In the genomic region with DNA sequence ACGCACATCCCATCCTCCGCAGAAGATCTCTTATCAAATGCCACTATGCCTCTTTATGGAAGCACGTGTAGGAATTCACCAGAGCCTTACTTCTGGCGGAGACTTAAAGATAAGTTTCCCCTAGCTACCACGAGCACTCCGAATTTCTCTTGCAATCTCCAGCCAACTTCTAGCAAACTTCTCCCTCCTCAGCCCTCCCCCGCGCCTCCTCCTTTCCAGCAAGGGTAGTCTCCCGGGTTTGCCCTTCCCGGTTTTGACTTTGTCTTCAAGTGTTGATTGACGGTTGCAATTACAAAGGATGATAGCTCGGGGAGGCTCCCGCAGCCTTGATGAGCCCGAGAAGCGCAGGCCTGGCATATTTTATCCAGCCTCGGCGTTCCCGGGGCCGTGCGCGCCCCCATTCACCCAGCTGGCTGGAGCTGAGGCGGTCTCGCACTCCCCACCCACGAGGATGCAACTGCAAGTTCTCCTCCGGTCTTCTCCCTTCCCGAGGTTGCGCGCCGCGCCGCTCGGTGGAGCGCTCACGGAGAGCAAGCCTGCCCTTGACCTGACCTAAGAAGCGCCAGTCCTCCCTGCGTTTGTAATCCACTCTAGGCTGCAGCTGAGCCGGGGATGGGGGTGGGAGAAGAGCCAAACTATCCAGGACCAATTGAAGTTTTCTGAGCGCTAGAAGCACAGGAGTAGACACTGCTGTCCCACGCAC, we compare ENCODE assay signal across 8 mouse cellular contexts. TPM values are rescaled to one million over a fixed set of nuclear protein-coding genes. Genes with fewer than 3 reads are reported as not detected.
DNase-seq lines count a peak whose midpoint lies in the region; ATAC-seq and TF ChIP-seq lines count a peak whose summit lies in the region.

No protein-coding gene starts in this region.

- DNase-seq in cerebellum, postnatal 10 days = peak; percentile 25 to 32
- DNase-seq in cerebellum, adult 11-12 months = no peak
- DNase-seq in ES-E14 (ENCODE audit: low read depth, low spot score) = peak; percentile 75
- peak; percentile 35 for DNase-seq in kidney, postnatal 10 days
- DNase-seq in neural tube, embryonic 11.5 days (ENCODE audit: low spot score) = peak; percentile 57
- no peak for DNase-seq in layer of hippocampus, postnatal 36 days
- DNase-seq in layer of hippocampus, adult 11-12 months (ENCODE audit: low spot score) = no peak

- peak overlapping the region; percentile 70 to 71 for H3K4me3 ChIP-seq in ES-E14 (ENCODE audit: insufficient read depth in 1 of 2, low read depth in 1 of 2, low read length in 2 of 2, poor library complexity in 1 of 2, severe bottlenecking in 1 of 2)
- H3K4me3 ChIP-seq in forebrain, embryonic 15.5 days = peak overlapping the region; percentile 19
- H3K4me3 ChIP-seq in neural tube, embryonic 11.5 days (ENCODE audit: low read depth, low read length) = peak overlapping the region; percentile 25

- peaks cover 4 to 16% of the 10 kb centered on the region in 2 experiments; a peak in 3 of 4 replicates for H3K4me1 ChIP-seq in ES-E14 (ENCODE audit: control insufficient read depth in 2 of 2, insufficient read depth in 2 of 2, low read length in 2 of 2, poor library complexity in 1 of 2)
- peaks cover 35% of the 10 kb centered on the region for H3K4me1 ChIP-seq in forebrain, embryonic 15.5 days
- peaks cover 18% of the 10 kb centered on the region for H3K4me1 ChIP-seq in neural tube, embryonic 11.5 days (ENCODE audit: control insufficient read depth, insufficient read depth, low read length)

- under 1% methylated on average over 39 of the region's 39 CpGs for WGBS in forebrain, embryonic 15.5 days
- under 1% methylated on average over 39 of the region's 39 CpGs for WGBS in neural tube, embryonic 11.5 days

- no peaks in the 10 kb centered on the region for H3K9me3 ChIP-seq in ES-E14 (ENCODE audit: control insufficient read depth, insufficient read depth, low read depth, low read length)
- no peaks in the 10 kb centered on the region for H3K9me3 ChIP-seq in forebrain, embryonic 15.5 days
- no peaks in the 10 kb centered on the region for H3K9me3 ChIP-seq in neural tube, embryonic 11.5 days (ENCODE audit: control insufficient read depth, low read length)

- peaks cover 8% of the 10 kb centered on the region; the same call in 1 of the 2 replicates for H3K36me3 ChIP-seq in ES-E14 (ENCODE audit: control insufficient read depth, insufficient read depth, low read length, poor library complexity, severe bottlenecking)
- H3K36me3 ChIP-seq in forebrain, embryonic 15.5 days = no peaks in the 10 kb centered on the region
- H3K36me3 ChIP-seq in neural tube, embryonic 11.5 days (ENCODE audit: control insufficient read depth, insufficient read depth, low read length) = no peaks in the 10 kb centered on the region

- in situ Hi-C loops in ES-E14 (cut with MboI; ENCODE audit: low sequenced_read_pairs in 2 of 2, unreplicated experiment in 2 of 2) = no loop called here

- ATAC-seq in forebrain, embryonic 15.5 days (replicated peaks) = no peak
- no peak for ATAC-seq in neural tube, embryonic 11.5 days (ENCODE audit: insufficient read depth, low FRiP score, low TSS enrichment)

- H3K27me3 ChIP-seq in forebrain, embryonic 15.5 days = peaks cover 92% of the 10 kb centered on the region
- peaks cover 78% of the 10 kb centered on the region for H3K27me3 ChIP-seq in neural tube, embryonic 11.5 days (ENCODE audit: control insufficient read depth, insufficient read depth, low read length)

- peak overlapping the region; percentile 85 for H3K27ac ChIP-seq in ES-E14 (ENCODE audit: insufficient read depth, low read depth, low read length, poor library complexity, severe bottlenecking)
- no peak overlapping the region for H3K27ac ChIP-seq in forebrain, embryonic 15.5 days (replicated peaks)
- no peak overlapping the region for H3K27ac ChIP-seq in neural tube, embryonic 11.5 days (ENCODE audit: low read depth, low read length)

- peak overlapping the region; percentile 35 for H3K4me2 ChIP-seq in forebrain, embryonic 15.5 days (replicated peaks)
- H3K4me2 ChIP-seq in neural tube, embryonic 11.5 days (ENCODE audit: low read depth) = peak overlapping the region; percentile 60

- H3K9ac ChIP-seq in ES-E14 (ENCODE audit: insufficient read depth, low read depth, low read length, poor library complexity, severe bottlenecking) = peak overlapping the region; percentile 72
- no peak overlapping the region for H3K9ac ChIP-seq in forebrain, embryonic 15.5 days (replicated peaks)
- H3K9ac ChIP-seq in neural tube, embryonic 11.5 days (ENCODE audit: low read length) = no peak overlapping the region

TF ChIP-seq in ES-E14, 5 proteins besides CTCF, POLR2A, EP300 and RAD21:
- TF ChIP-seq MAFK (IDR thresholded peaks at IDR 0.05; ENCODE audit: insufficient read depth, low read depth, low read length) (no peak), HCFC1 (IDR thresholded peaks at IDR 0.05; ENCODE audit: borderline replicate concordance, insufficient read depth, low read length) (peak; percentile 40; the same call in 1 of the 2 replicates), ZC3H11A (IDR thresholded peaks at IDR 0.05; ENCODE audit: borderline replicate concordance, low read depth, low read length) (no peak), ZNF384 (IDR thresholded peaks at IDR 0.05; ENCODE audit: low read depth, low read length) (no peak; the same call in 1 of the 2 replicates)

RNA-seq across cellular contexts. Expression of gene Nr5a2, which starts 7.5 kb away (rescaled TPM):
- total RNA-seq in ES-E14 (2012; rRNA removed) = 24.6 and 35.4 TPM in 2 replicates
- 0.17 and 0.42 TPM in 2 replicates for polyA plus RNA-seq in forebrain, embryonic 15.5 days (2015; fragmentation: Nextera tagmentation; extraction: Ambion mirVana)
- 0.57 and 0.76 TPM in 2 replicates for polyA plus RNA-seq in neural tube, embryonic 11.5 days (2014; fragmentation: Nextera tagmentation; extraction: Ambion mirVana)
- not detected for total RNA-seq in layer of hippocampus, postnatal 36 days (2021)

Comparison
In these comparisons a context has a peak if more than half of its experiments do, and no peak if none do; other contexts are left out.
1. DNase-seq: peak in cerebellum, postnatal 10 days (2 of 2), ES-E14 (single experiment), kidney, postnatal 10 days (single experiment) and neural tube, embryonic 11.5 days (single experiment); none in cerebellum, adult 11-12 months (single experiment), layer of hippocampus, postnatal 36 days (0 of 2) and layer of hippocampus, adult 11-12 months (single experiment).
2. H3K4me3 ChIP-seq: peak in every context shown above with its lines; median percentile 70 in ES-E14; 25 in neural tube, embryonic 11.5 days; 19 in forebrain, embryonic 15.5 days.
3. RNA of gene Nr5a2, which starts 7.5 kb away (total RNA-seq): 24.6 to 35.4 TPM in ES-E14; not detected in layer of hippocampus, postnatal 36 days; every median in the first group is over 10 times any median in the second.